Mouse (Mus musculus) heart, adult 8-10 months (tissue): ENCODE measurements around the gene Vnn3. TPM values are rescaled to one million over a fixed set of nuclear protein-coding genes. Genes with fewer than 3 reads are reported as not detected.

ENCODE experiments used
- DNase-seq: peaks from one replicate; pipeline ENCODE4 v3.0.0; 2022; ENCODE audit warnings: low spot score
- total RNA-seq, 4 experiments: library from RNA; stranded (reverse); gene quantifications; 2 replicates each; pipeline ENCODE4 v1.2.4; 2022

Vnn3 gene
- total RNA-seq, 4 experiments from 2014 or later: 0.12 to 0.34 (median 0.16) TPM; not detected in 1

- no peak for DNase-seq
Observed at GRCm38 (mm10) chr10:23892987-23893386, 41.7 kb downstream of the Vnn3 start.

- DNase-seq: no peak
Observed at GRCm38 (mm10) chr10:23894601-23895349, 43.5 kb downstream of the Vnn3 start, which contains the start of gene Vnn1. Gene Vnn1, plus strand, starts transcription at chr10:23894688.

- DNase-seq: no peak
Observed at GRCm38 (mm10) chr10:23895376-23895775, 44.1 kb downstream of the Vnn3 start.

GRCm38 (mm10) chr10:23901119-23901518 is 49.9 kb downstream of the Vnn3 start:
- no peak for DNase-seq

- DNase-seq: no peak
Observed at GRCm38 (mm10) chr10:23905661-23906060, 54.4 kb downstream of the Vnn3 start.

Other genes starting within 250 kb of the Vnn3 start
- 100 to 1,000 TPM; 143 to 253 (median 212) TPM for gene Rps12, start 64.2 kb upstream of the Vnn3 start, total RNA-seq
- 10 to 100 TPM in 1 of 4 experiments, 1 to 10 TPM in 3; 6.2 to 10.7 (median 7.9) TPM for gene Slc18b1, start 54.5 kb upstream of the Vnn3 start, total RNA-seq
- under 1 TPM; 0.25 to 0.72 (median 0.35) TPM for gene Vnn1, start 43.2 kb downstream of the Vnn3 start, total RNA-seq
- not detected for gene Taar1, start 68.9 kb downstream of the Vnn3 start, total RNA-seq
- not detected for gene Taar2, start 87.1 kb downstream of the Vnn3 start, total RNA-seq
- not detected for gene Taar3, start 98.1 kb downstream of the Vnn3 start, total RNA-seq
- not detected for gene Taar4, start 109.0 kb downstream of the Vnn3 start, total RNA-seq
- gene Taar5, start 119.2 kb downstream of the Vnn3 start, total RNA-seq: not detected
- gene Taar6, start 134.2 kb downstream of the Vnn3 start, total RNA-seq: not detected
- not detected for gene Taar7a, start 142.0 kb downstream of the Vnn3 start, total RNA-seq
- not detected for gene Taar7b, start 148.5 kb downstream of the Vnn3 start, total RNA-seq
- gene Taar7d, start 175.8 kb downstream of the Vnn3 start, total RNA-seq: not detected
- not detected for gene Taar7e, start 186.2 kb downstream of the Vnn3 start, total RNA-seq
- gene Taar7f, start 198.0 kb downstream of the Vnn3 start, total RNA-seq: not detected
- gene Taar8a, start 225.0 kb downstream of the Vnn3 start, total RNA-seq: not detected
- not detected for gene Taar8b, start 240.8 kb downstream of the Vnn3 start, total RNA-seq